Mouse (Mus musculus) heart, adult 2 months (tissue): ENCODE measurements around the gene Rasa3.

Source experiments
- EP300 ChIP-seq: fragments of 200-500 bp; IDR thresholded peaks from 2 replicates; pipeline ENCODE4 v1.6.1; 2011; ENCODE audit warnings: low read depth, low read length, control low read depth; ENCODE audit not compliant: insufficient read depth
- POLR2A ChIP-seq: fragments of 200-500 bp; IDR thresholded peaks from 2 replicates; pipeline ENCODE4 v1.6.1; 2011; ENCODE audit warnings: mild to moderate bottlenecking, low read depth, low read length, control low read depth; ENCODE audit not compliant: insufficient read depth

DNA sequence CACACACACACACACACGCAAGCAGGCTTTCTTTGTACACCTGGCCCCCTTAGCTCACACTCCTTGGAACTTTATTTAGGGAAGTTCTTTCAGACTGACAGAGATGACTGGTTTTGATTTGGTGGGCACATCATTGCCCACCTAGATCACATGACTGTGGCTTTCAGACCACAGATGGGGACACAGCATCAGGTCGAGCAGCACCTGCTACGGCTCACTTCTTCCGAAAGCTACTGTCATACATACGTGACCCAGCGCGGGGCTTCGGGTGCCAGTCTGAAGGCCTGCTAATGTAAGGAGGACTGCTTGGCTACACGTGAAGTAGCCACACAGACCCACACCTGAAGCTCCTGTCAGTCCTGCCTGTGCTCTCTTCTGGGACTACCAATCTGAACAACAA is 49.3 kb downstream of the Rasa3 start:
- TF ChIP-seq POLR2A (no peak), EP300 (no peak)
